Mouse (Mus musculus): Measurements from ENCODE around the gene S1pr2. TPM values are rescaled to one million over a fixed set of nuclear protein-coding genes. Genes with fewer than 3 reads are reported as not detected.
"Not testable (repeated sequence)": the region's sequence is repeated elsewhere in the genome, so short reads cannot be mapped to it uniquely, and the experiment has no call there.

S1pr2 gene
- polyA plus RNA-seq, 2 experiments: 1.3 to 2.3 TPM

GRCm38 (mm10) chr9:21001651-21002200 lies 25.1 kb upstream of the S1pr2 start:
- Histone ChIP-seq H3K36me3 (replicated peaks; ENCODE audit: control insufficient read depth, insufficient read depth, low read depth) (no peaks in the 10 kb centered on the region; the same call in 1 of the 2 replicates), H3K4me1 (replicated peaks; ENCODE audit: control insufficient read depth in 2 of 2, insufficient read depth in 2 of 2, low read length in 1 of 2) (peaks cover 5 to 8% of the 10 kb centered on the region in 2 experiments; a peak in 3 of 4 replicates), H3K9ac (replicated peaks) (no peak overlapping the region), H3K4me2 (ENCODE audit: low read depth) (peak overlapping the region; percentile 91), H3K27me3 (ENCODE audit: control insufficient read depth, insufficient read depth, low read length) (no peaks in the 10 kb centered on the region), H3K9me3 (ENCODE audit: control insufficient read depth, low read length) (no peaks in the 10 kb centered on the region), H3K27ac (no peak overlapping the region), H3K4me3 (ENCODE audit: insufficient read depth in 1 of 2, low read depth in 2 of 2, low read length in 2 of 2) (no peak overlapping the region)
- 65% methylated on average over 6 of the region's 6 CpGs for WGBS (ENCODE audit: insufficient replicate concordance)
- no peak for TF ChIP-seq CTCF (IDR thresholded peaks at IDR 0.05; ENCODE audit: low read depth)
- TF ChIP-seq EP300 (IDR thresholded peaks at IDR 0.05; ENCODE audit: low read depth): no peak
- DNase-seq (ENCODE audit: low read depth in 3 of 3, low spot score in 3 of 3) (no peak), ATAC-seq (ENCODE audit: insufficient read depth) (no peak)

- H3K4me1 ChIP-seq (replicated peaks; ENCODE audit: control insufficient read depth in 2 of 2, insufficient read depth in 2 of 2, low read length in 1 of 2): peaks cover 5 to 8% of the 10 kb centered on the region in 2 experiments; a peak in 3 of 4 replicates
- no peak overlapping the region for H3K9ac ChIP-seq (replicated peaks)
- ATAC-seq (ENCODE audit: insufficient read depth): no peak
- TF ChIP-seq CTCF (IDR thresholded peaks at IDR 0.05; ENCODE audit: low read depth): peak; percentile 62
- TF ChIP-seq EP300 (IDR thresholded peaks at IDR 0.05; ENCODE audit: low read depth): no peak
- H3K27ac ChIP-seq: no peak overlapping the region
- H3K9me3 ChIP-seq (ENCODE audit: control insufficient read depth, low read length): no peaks in the 10 kb centered on the region
- H3K4me3 ChIP-seq (ENCODE audit: insufficient read depth in 1 of 2, low read depth in 2 of 2, low read length in 2 of 2): no peak overlapping the region
- H3K36me3 ChIP-seq (replicated peaks; ENCODE audit: control insufficient read depth, insufficient read depth, low read depth): no peaks in the 10 kb centered on the region; the same call in 1 of the 2 replicates
- no peak for DNase-seq (ENCODE audit: low read depth in 3 of 3, low spot score in 3 of 3)
- H3K4me2 ChIP-seq (ENCODE audit: low read depth): no peak overlapping the region
- no peaks in the 10 kb centered on the region for H3K27me3 ChIP-seq (ENCODE audit: control insufficient read depth, insufficient read depth, low read length)
Observed at GRCm38 (mm10) chr9:21000811-21001210, 24.2 kb upstream of the S1pr2 start.

GRCm38 (mm10) chr9:20998337-20998736 lies 21.8 kb upstream of the S1pr2 start:
- DNase-seq (ENCODE audit: low read depth in 3 of 3, low spot score in 3 of 3); H3K27me3 ChIP-seq (ENCODE audit: control insufficient read depth, insufficient read depth, low read length): not testable (repeated sequence)
- 58% methylated on average over 1 of the region's 1 CpGs for WGBS (ENCODE audit: insufficient replicate concordance)

GRCm38 (mm10) chr9:20997065-20997464 lies 20.5 kb upstream of the S1pr2 start:
- Histone ChIP-seq H3K4me3 (ENCODE audit: insufficient read depth in 1 of 2, low read depth in 2 of 2, low read length in 2 of 2) (no peak overlapping the region), H3K27ac (no peak overlapping the region), H3K4me2 (ENCODE audit: low read depth) (no peak overlapping the region), H3K9me3 (ENCODE audit: control insufficient read depth, low read length) (no peaks in the 10 kb centered on the region), H3K4me1 (replicated peaks; ENCODE audit: control insufficient read depth in 2 of 2, insufficient read depth in 2 of 2, low read length in 1 of 2) (peaks cover 0 to 3% of the 10 kb centered on the region in 2 experiments; a peak in 2 of 4 replicates), H3K36me3 (replicated peaks; ENCODE audit: control insufficient read depth, insufficient read depth, low read depth) (no peaks in the 10 kb centered on the region), H3K9ac (replicated peaks) (no peak overlapping the region), H3K27me3 (ENCODE audit: control insufficient read depth, insufficient read depth, low read length) (no peaks in the 10 kb centered on the region)
- TF ChIP-seq EP300 (IDR thresholded peaks at IDR 0.05; ENCODE audit: low read depth): no peak
- no peak for TF ChIP-seq CTCF (IDR thresholded peaks at IDR 0.05; ENCODE audit: low read depth)
- no peak for DNase-seq (ENCODE audit: low read depth in 3 of 3, low spot score in 3 of 3)
- ATAC-seq (ENCODE audit: insufficient read depth): no peak
- 62% methylated on average over 8 of the region's 8 CpGs for WGBS (ENCODE audit: insufficient replicate concordance)

More at GRCm38 (mm10) chr9:20998337-20998736, 21.8 kb upstream of the S1pr2 start:
- not testable (repeated sequence) for H3K36me3 ChIP-seq (replicated peaks; ENCODE audit: control insufficient read depth, insufficient read depth, low read depth); H3K4me3 ChIP-seq (ENCODE audit: insufficient read depth in 1 of 2, low read depth in 2 of 2, low read length in 2 of 2); H3K9ac ChIP-seq (replicated peaks); H3K27ac ChIP-seq; ATAC-seq (ENCODE audit: insufficient read depth); H3K4me1 ChIP-seq (replicated peaks; ENCODE audit: control insufficient read depth in 2 of 2, insufficient read depth in 2 of 2, low read length in 1 of 2); H3K4me2 ChIP-seq (ENCODE audit: low read depth); H3K9me3 ChIP-seq (ENCODE audit: control insufficient read depth, low read length)
- TF ChIP-seq CTCF (IDR thresholded peaks at IDR 0.05; ENCODE audit: low read depth): peak; percentile 66

- H3K4me1 ChIP-seq (replicated peaks; ENCODE audit: control insufficient read depth in 2 of 2, insufficient read depth in 2 of 2, low read length in 1 of 2): peaks cover 0 to 3% of the 10 kb centered on the region in 2 experiments; a peak in 2 of 4 replicates
- H3K9me3 ChIP-seq (ENCODE audit: control insufficient read depth, low read length): no peaks in the 10 kb centered on the region
- no peak overlapping the region for H3K4me2 ChIP-seq (ENCODE audit: low read depth)
- ATAC-seq (ENCODE audit: insufficient read depth) (no peak), DNase-seq (ENCODE audit: low read depth in 3 of 3, low spot score in 3 of 3) (no peak)
- no peaks in the 10 kb centered on the region for H3K36me3 ChIP-seq (replicated peaks; ENCODE audit: control insufficient read depth, insufficient read depth, low read depth)
- no peak overlapping the region for H3K4me3 ChIP-seq (ENCODE audit: insufficient read depth in 1 of 2, low read depth in 2 of 2, low read length in 2 of 2)
- WGBS (ENCODE audit: insufficient replicate concordance): 57% methylated on average over 3 of the region's 3 CpGs
- H3K27me3 ChIP-seq (ENCODE audit: control insufficient read depth, insufficient read depth, low read length): no peaks in the 10 kb centered on the region
- no peak overlapping the region for H3K27ac ChIP-seq
- no peak overlapping the region for H3K9ac ChIP-seq (replicated peaks)
- TF ChIP-seq EP300 (IDR thresholded peaks at IDR 0.05; ENCODE audit: low read depth) (no peak), CTCF (IDR thresholded peaks at IDR 0.05; ENCODE audit: low read depth) (no peak)
Observed at GRCm38 (mm10) chr9:20995069-20995468, 18.5 kb upstream of the S1pr2 start.

Measured in liver, embryonic 14.5 days (tissue).